Mouse (Mus musculus): ENCODE data around the gene Rab3ip. TPM values are rescaled to one million over a fixed set of nuclear protein-coding genes. Genes with fewer than 3 reads are reported as not detected.

Rab3ip gene
- 10 to 100 TPM; 51.8 to 79.2 TPM for polyA plus RNA-seq (2017; shearing (Covaris generic))

DNA sequence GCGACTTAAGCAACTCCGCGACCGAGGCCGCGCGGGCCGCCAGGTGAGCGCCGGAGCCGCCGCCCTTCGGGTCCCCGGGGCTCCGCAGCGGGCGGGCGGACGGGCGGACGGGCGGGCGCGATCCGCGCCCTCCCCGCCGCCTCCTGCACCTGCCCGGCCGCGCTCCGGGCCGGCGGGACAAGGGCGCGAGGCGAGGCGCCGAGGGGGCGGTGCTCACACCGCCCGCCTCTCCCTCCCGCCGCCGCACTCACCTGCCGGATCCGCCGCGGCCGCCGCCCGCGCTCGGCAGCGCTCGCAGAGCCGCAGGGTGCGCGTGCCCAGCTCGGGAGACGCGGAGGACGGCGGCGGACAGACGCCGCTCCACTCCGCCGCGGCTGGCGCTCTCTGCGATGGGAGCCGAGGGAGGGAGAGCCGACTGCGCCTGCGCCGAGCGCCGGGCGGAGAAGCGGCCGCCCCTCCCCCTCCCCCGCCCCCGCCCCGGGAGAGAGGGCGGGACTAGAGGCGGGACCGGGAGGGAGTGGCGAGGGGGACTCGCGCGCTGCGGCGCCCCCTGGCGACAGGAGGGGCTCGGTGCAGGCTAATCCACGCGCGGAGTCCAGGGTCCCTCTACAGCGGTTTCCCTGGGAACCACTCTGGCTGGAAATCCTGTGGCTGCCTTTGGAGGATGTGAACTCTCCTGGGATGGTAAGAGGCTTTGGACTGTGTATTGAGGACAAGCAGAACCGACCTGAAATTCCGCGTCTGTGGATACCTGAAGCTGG is at the start of gene Rab3ip:
Gene Rab3ip, minus strand, starts transcription at position 761 of the 761 bp plus-strand sequence.

DNA sequence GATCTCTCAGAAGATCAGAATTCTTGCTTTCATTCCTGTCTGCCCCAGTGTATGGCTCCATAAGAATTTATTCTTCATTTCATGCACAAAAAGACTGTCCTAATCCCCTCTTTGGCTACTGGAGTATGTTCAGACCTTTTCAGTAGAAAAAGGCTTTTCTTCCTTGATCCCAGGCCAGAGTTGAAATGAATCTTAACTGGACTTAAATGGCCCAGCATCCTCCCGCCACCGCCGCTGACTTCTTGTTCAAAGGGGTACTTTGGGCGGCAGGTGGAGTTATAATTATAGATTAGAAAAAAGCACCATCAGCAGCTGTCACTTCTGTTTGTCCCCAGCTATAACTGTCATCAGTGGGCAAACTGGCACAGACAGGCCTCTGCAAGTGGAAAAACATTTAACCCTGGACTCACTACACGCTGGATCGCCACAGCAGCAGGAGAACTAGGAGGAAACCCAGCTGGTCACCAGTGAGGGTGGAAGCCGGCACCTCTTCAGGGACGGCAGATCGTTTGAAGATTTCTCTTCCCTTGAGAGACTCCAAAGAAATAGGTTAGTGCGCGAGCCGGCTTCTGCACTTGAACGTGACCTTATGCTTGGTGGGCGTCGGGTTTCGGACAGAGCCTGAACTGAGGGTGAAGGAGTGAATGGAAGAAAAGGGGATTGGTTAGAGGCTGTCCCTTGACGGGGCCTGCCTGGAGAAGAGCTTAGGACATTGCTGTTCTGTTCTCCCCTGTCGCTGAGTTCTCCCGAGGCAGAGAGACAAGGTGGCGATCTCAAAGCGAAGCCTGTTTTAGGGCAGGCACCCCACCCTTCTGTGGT is 35.9 kb upstream of the Rab3ip start, which contains the start of gene Best3:
Gene Best3, plus strand, starts transcription at position 51 of the 819 bp plus-strand sequence.

DNA sequence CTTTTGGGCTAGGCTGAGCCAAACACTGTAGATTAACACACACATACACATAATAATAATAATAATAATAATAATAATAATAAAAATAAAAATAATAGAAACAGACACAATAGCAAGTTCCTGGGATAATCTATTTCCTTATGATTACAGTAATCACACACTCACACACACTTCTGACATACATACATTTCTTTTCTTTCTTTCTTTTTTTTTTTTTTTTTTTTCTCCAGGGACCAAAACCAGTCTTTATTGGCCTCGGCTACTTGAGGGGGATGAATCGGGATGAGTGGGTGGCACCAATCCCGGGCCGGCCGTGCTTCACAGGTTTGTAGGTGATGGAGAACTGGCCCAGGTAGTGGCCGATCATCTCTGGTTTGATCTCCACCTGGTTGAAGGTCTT is 21.9 kb upstream of the Rab3ip start, which contains the start of gene Gm10271:
Gene Gm10271, minus strand, starts transcription at position 101 of the 400 bp plus-strand sequence.

DNA sequence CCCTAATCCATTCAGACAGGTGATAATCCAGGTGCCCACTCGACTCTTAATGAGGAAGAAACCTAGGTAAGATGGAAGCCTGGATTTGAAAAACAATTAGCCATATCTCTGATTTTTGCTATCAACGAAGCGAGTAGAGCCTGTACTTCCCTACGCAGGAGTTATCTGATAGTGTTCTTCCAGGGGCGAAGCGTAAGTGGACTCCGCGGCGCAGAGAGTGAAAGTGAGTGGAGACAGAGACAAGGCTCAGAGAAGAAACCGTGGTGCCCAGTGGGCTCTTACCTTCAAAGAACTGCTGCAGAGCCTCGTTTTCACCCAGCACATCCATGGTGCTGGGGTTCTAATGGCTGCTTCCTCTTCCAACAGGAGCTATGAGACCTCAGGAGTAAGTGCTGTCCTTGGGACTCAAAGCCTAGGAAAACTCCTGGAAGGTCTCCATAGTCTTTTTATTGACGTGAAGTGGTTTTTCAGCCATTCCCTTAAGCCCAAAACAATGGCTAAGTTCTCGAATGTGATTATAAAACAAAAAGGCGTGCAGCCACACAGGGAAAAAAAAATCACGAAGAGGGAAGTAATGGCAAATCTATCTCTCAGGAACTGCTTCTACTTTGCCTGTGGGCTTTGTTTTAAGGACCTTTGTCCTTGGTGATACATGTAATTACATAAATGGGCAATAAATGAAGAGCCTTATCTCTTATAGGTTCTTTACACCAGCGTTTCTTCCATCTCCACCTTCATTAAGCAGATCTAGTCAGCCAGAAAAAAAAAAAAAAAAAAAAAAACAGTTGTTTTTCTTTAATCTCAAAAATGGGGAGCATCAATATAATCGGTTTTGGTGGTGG is 54.0 kb downstream of the Rab3ip start, which contains the start of gene Myrfl:
Gene Myrfl, minus strand, starts transcription at position 584 of the 842 bp plus-strand sequence.

Other genes starting within 250 kb of the Rab3ip start
- gene Myrfl, start 53.9 kb downstream of the Rab3ip start, polyA plus RNA-seq (2017; shearing (Covaris generic)): under 1 TPM in 1 of 2 experiments, not detected in 1; 0.49 TPM
- not detected for gene Gm10271, start 21.8 kb upstream of the Rab3ip start, polyA plus RNA-seq (2017; shearing (Covaris generic))
- not detected for gene Best3, start 35.5 kb upstream of the Rab3ip start, polyA plus RNA-seq (2017; shearing (Covaris generic))
- gene Lrrc10, start 94.6 kb upstream of the Rab3ip start, polyA plus RNA-seq (2017; shearing (Covaris generic)): not detected
- 100 to 1,000 TPM; 170 to 200 TPM for gene Cct2, start 113.0 kb upstream of the Rab3ip start, polyA plus RNA-seq (2017; shearing (Covaris generic))
- gene Frs2, start 197.8 kb upstream of the Rab3ip start, polyA plus RNA-seq (2017; shearing (Covaris generic)): 10 to 100 TPM; 18.5 to 23.9 TPM